Mouse (Mus musculus) T-helper 2 cell (primary cell): ENCODE data around the gene Klc1.

Experiments
- in situ Hi-C: fragments of 300-600 bp; cut with MboI, MseI; formaldehyde crosslinking; loops from one replicate; pipeline ENCODE4 v1.15.1; 2025; ENCODE audit warnings: high pct_unique_total_duplicates

Klc1 gene

GRCm38 (mm10) chr12:111743981-111744423 is 14.6 kb upstream of the Klc1 start:
- in situ Hi-C loops: no loop called here

DNA sequence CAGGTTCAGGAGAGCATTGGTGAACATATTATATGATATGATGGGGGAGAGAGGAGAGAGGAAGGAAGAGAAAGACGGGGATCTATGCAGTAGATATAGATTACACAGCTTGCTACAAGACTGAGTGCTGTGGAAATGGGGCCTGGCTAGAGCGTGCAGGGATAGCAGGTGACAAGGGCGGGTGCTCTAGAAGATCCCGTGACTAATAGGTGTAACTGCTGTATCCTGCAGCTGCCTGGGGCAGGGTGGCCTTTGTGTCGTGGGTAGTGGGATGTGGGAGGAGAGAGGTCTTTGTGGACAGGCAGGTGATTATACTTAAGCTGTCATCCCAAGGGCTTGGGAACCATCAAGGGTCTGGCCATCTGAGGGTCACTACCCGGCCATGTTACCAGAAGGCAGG is 13.4 kb upstream of the Klc1 start:
- in situ Hi-C loops: no loop called here

- in situ Hi-C loops: no loop called here
Observed at GRCm38 (mm10) chr12:111746091-111746490, 12.6 kb upstream of the Klc1 start.

DNA sequence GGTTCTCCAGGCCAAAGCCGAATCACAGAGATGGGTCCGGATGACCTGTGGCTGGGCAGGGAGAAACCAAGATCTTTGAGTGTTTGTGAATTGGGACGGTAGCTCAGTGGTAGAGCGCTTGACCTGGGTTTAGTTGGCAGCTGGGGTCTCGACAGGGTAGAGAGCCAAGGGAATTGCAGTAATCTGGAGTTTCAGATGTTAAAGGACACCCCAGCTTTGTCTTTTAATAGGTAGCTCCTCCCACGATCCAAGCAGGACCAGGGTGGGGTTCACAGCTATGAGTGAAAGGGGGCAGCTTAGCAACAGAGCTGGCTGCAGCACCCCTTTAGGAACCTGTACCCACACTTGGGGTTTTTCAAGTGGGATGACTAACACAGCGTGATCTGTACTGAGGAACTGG is 11.2 kb upstream of the Klc1 start:
- in situ Hi-C loops: no loop called here

- in situ Hi-C loops: no loop called here
Observed at GRCm38 (mm10) chr12:111750739-111751138, 7.9 kb upstream of the Klc1 start.

GRCm38 (mm10) chr12:111752491-111752890 is 6.2 kb upstream of the Klc1 start:
- in situ Hi-C loops: no loop called here

DNA sequence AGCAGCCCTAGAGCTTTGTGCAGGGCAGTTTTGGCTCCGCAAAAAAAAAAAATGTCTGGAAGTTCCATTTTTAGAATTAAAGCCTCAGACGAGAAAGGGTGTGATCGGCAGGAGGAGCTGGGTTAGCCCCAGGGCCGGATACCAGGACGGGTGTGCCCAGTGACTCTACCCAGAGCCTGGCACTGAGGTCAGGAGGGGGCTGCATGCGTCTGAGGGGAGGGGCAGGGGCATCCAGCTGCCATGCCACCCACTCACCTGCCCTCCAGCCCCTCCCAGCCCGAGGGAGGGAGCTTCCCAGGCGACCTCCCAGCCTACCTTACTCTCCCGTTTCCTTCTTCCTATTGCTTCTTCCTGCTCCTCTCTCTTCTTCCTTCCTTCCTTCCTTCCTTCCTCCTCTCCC is 5.3 kb upstream of the Klc1 start:
- in situ Hi-C loops: no loop called here

DNA sequence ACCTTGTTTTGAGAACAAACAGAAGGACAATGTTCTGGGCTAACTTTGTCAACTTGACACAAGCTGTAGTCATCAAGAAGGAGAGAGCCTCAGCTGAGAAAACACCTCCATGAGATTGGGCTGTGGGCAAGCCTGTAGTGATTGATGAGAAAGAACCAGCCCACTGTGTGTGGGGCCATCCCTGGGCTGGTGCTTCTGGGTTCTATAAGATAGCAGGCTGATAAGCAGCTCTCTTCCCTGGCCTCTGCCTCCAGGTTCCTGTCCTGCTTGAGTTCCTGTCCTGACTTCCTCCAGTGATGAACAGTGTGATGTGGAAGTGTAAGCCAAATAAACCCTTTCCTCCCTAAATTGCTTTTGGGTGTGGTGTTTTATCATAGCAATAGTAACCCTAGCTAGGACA is 3.9 kb upstream of the Klc1 start:
- in situ Hi-C loops: no loop called here

GRCm38 (mm10) chr12:111755231-111755630 is 3.4 kb upstream of the Klc1 start:
- in situ Hi-C loops: no loop called here

DNA sequence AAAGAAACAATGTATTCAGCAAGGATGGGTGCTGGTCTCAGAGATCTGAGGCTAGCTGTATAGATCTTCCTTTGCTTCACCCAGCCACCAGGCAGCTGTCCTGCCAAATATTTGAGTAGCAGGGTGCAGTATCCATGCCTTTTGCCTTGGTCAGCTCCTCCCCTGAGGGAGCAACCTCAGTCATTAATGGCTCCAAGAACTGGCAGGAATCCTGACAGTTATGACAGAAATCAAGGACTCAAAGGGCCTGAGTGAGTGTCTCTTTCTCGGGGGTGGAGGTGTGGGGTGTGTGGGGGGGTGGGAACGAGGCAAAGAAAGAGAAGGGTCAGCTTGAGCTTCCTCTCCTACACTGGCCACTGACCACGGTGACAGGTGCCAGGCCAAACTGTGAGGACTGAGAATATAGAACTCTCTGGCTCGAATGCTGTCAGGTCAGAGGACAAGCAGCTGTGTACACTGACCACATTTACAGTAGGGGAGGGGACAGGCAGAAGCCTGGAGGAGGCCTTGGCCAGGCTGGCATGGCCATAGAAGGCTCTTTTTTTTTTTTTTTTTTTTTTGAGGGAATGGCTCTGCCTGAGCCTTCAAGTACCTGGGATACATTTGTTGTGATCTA is 2.5 kb upstream of the Klc1 start:
- in situ Hi-C loops: no loop called here

DNA sequence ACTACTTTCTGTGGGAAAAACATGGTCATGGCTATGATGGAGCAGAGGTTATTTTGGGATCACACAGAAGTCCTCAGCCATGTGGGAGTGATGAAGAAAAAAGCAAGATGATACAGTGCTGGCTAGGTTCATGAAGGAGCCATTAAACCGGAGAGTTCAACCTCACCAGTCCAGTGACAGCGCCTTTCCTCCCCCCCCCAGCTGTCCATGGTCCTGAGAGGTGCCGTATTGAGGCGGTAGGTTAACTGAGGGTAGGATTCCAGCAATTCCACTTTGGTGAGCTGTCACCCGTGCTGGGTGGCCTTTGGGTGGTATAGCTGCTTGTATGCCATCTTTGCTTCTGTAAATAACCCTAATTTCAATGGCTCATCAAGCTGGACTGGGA is 2.0 kb upstream of the Klc1 start:
- in situ Hi-C loops: no loop called here

DNA sequence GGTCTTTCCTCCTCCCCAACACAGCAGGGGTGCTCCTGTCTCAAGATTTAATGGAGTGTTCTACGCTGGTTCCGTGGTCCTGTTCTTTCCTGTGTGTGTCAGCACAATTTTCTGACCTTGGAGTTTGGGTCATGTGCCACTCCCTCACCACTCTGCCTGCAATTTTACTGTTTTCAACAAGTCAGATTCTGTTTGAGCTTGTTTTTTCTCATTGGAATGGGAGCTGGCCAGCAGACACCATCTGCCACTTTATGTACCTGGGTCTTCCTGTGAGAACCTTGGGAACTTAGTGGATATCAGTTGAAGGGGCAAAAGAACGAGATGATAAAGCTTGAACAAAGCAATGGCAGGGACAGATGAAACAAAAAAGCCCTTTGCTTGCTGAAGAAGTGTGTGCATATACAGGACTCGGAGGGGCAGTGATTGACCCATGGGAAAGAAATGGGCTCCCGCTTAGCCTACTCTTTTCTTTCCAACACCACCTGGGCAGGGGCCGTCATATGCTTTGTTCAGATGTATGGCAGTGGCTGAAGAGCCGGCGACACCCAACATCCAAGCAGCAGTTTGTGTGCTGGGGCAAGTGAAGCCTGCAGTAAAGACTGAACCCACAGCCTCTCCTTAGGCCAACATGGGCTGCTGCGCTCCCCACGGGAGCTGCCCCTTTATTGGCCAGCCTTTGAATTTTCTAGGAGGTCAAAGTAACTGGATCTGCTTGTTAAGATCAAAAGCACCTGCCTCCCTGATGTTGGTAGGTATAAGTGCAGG is 906 bp upstream of the Klc1 start:
- in situ Hi-C loops: no loop called here

DNA sequence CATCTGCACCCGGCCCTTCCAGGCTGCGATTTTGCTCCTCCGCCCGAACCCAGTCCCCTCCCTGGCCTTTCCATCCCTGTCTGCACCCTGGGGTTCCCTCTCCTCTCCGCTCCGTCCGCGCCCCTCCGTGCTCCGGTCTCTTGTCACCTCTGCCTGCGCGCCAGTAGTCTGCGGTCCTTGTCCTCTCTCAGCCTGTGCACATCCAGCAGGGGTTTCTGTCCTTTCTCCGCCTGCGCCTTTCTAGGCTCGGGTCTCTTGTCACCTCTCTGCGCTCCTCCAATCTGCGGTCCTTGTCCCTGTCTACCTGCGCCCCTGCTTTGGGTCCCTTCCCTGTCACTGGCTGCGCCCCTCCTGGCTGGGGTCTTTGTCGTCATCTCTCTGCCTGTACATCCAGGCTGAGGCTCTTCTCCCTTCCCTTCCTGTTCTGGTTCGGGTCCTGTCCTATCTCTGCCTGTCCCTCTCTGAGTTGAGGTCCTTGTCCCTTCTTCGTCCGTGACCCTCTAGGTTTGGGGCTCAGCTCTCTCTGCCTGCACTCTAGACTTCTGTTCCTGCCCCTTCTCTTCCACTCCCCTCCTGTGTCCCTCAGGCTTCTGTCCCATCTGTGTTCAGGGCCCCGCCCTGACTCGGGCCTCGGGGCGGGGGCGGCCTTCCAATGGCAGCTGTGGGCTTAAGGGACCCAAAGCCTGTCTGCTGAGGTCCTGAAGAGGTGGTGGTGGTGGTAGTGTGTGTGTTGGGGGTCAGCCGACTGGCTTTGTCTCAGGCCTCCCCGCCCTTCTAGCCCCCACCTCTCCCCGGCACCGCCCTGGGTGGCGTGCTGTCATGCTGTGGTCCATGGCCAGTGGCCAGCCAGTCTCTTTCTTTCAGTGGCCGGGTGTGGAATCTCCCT is 770 bp downstream of the Klc1 start:
- in situ Hi-C loops: no loop called here

- in situ Hi-C loops: no loop called here
Observed at GRCm38 (mm10) chr12:111760306-111760908, 1.8 kb downstream of the Klc1 start.

- in situ Hi-C loops: no loop called here
Observed at GRCm38 (mm10) chr12:111762620-111763280, 4.1 kb downstream of the Klc1 start.

DNA sequence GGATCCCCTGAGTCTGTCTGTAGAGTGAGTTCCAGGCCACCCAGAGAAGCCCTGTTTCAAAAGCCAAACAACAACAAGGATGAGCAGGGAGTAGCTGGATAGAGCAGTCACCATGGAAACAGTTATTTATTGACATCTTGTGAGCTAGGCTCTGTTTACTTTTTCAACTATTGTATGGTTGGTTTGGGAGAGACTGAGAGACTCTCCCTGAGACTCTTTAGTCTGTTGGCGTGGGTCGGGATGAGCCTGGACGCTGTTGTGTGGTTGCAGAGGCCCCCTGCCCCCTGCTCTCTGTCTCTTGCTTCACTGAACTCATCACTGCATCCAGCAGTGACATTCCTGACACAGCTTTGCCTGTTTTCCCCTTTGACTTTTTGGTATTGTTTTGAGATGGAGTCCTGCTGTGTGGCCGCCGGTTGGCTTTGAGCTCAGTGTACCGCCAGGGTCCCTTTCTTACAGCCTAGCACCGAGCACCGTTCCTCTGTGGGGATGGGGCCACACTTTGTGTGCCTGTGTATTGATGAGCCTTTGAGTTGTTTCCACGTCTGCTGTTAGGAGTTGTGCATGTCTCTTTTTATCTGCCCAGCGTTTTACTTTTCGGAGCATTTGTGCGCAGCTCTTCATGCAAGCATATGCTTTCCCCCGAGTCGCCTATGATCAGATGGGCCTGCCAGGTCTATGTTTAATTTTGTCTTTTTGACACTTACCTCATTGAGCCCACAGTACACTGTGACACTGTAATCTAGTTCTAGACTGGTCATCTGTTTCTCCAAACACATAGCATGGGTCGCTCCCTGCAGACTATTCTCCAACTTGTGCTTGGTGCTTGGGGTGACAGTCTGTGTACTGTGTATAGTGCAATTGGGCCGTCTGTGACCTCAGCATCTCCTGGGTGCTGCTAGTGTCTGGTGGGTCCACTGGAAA is 7.9 kb downstream of the Klc1 start:
- in situ Hi-C loops: no loop called here

- in situ Hi-C loops: no loop called here
Observed at GRCm38 (mm10) chr12:111768322-111768928, 9.8 kb downstream of the Klc1 start.

DNA sequence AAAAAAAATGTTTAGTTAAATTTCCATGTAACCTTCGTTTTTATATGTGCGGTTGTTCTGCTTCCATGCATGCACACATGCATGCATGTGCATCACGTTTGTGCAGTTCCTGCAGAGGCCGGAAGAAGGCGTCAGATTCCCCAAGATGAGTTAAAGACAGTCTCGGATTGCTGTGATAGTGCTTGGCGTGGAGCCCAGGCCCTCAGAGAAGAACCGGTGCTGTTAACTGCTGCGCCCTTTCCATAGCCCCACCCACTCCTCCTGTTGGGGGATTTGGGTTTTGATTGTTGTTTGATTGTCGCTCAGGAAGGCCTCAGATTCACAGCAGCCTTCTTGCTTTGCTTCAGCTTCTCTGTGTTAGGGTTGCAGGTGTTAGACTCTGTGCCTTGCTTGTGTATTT is 10.7 kb downstream of the Klc1 start:
- in situ Hi-C loops: no loop called here

GRCm38 (mm10) chr12:111769816-111770577 is 11.3 kb downstream of the Klc1 start:
- in situ Hi-C loops: no loop called here
